Mouse (Mus musculus): ENCODE measurements around the gene Sprr2h. TPM values are rescaled to one million over a fixed set of nuclear protein-coding genes. Genes with fewer than 3 reads are reported as not detected.

Gene Sprr2h
- polyA plus RNA-seq (2014; fragmentation: Illumina TruSeq; extraction: RNeasy Lipid Tissue Mini Kit (QIAGEN cat#74804)) = not detected

DNA sequence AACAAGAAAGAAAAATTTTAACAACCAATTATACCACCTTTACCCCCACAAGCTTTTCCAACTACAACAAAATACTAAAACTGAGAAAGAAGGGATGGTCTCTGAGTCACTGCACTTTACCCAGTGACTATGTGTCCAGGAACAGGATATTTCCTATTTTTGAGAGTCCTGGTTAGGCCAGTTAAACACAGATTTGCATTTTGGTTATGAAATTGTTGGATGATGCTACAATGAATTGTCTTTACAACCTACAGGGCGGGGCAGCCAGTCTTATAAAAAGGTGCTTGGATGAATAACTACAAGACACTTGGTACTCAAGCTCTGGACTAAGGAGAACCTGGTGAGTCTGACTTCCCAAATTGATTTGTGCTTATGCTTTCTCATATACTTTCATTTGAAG, at the start of gene Sprr2h:
Sprr2h (plus strand) TSS at position 301 of the 400 bp plus-strand sequence.

DNA sequence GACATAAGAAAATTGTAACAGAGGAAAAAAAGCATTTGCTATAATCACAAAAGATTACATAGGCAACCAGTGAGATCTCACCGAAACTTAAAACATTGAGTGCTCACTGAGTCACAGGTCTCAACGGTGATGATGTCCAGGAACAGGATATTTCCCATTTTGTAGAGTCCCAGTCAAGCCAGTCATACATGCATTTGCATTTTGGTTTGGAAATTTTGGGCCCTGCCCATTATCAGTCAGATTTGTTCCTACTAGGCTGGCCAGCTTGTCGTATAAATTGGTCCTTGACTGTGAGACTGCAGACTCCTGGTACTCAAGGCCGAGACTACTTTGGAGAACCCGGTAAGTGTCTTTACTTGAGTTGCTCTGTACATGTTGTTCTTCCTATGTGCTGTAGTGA, 46.6 kb upstream of the Sprr2h start, which contains the start of gene Sprr2d:
Sprr2d (plus strand) TSS at position 301 of the 400 bp plus-strand sequence.

DNA sequence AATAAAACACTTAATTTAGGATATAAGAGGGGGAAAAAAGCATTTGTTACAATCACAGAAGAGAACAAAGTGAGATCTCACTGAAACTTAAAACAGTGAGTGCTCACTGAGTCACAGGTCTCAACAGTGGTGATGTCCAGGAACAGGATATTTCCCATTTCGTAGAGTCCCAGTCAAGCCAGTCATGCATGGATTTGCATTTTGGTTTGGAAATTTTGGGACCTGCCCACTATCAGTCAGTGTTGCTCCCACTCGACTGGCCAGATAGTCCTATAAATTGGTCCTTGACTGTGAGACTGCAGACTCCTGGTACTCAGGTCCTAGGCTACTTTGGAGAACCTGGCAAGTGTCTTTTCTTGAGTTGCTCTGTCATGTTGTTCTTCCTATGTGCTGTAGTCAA, 33.6 kb upstream of the Sprr2h start, which contains the start of gene Sprr2e:
Sprr2e (plus strand) TSS at position 301 of the 400 bp plus-strand sequence.

DNA sequence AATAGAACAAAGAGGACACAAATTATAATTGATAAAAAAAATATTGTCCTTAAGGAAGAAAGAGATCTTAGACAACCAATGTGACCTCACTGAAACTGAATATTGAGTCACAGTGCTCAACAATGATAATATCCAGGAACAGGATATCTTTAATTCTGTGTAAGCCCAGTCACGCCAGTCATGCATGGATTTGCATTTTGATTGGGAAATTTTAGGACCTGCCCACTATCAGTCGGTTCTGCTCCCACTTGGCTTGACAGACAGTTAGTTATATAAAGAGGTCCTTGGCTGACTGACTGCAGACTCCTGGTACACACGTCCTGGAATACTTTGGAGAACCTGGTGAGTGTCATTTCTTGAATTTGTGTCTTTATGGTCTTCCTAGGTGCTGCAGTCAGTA, 20.6 kb upstream of the Sprr2h start, which contains the start of gene Sprr2f:
Sprr2f (plus strand) TSS at position 301 of the 400 bp plus-strand sequence.

DNA sequence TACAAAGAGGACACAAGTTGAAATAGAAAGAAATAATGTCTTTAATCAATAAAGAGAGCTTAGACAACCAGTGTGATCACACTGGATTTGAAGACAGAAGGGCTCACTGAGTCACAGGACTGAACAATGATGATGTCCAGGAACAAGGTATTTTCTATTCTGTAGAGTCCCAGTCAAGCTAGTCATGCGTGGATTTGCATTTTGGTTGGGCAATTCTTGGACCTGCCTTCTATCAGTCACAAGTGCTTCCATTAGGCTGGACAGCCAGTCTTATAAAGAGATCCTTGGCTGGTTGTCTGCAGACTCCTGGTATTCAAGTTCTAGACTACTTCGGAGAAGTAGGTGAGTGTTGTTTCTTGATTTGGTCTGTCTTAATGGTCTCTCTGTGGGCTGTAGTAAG, 22.2 kb downstream of the Sprr2h start, which contains the start of gene Sprr2i:
Sprr2i (plus strand) TSS at position 301 of the 400 bp plus-strand sequence.

DNA sequence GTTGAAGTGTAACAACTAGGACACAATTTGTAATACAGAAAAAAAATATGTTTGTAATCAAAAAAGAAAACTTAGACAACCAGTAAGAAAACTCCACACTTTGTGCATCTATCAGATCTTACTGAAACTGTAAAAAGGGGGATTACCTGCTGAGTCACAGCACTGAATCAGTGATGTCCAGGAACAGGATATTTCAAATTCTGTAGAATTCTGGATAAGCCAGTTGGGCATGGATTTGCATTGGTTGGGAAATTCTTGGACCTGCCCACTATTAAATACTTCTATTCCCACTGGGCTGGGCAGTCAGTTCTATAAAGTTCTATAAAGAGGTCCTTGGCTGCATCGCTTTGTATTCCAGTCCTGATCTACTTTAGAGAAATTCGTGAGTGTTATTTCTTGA, 32.3 kb downstream of the Sprr2h start, which contains the start of gene Sprr2j-ps:
Sprr2j-ps (plus strand) TSS at position 301 of the 400 bp plus-strand sequence.

DNA sequence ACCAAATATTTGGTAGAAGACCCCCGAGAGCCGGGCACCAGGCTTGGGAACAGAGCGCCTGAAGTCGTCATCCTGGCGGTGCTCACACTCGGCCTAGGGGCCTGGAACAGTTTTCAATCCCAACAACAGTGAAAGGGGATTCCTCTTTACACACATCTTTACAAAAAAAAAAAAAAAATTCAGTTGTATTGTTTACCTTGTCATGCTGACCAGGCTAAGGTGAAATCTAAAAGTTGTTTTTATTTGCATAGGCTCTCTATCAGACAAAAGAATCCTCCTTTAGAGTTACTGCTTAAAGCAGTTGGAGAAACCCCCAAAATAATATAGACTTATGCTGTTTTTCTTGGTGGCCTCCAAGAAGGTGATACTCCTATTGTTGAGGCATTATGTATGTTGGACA, 43.8 kb downstream of the Sprr2h start, which contains the start of gene Gm9774:
Gm9774 (minus strand) TSS at position 101 of the 400 bp plus-strand sequence.

DNA sequence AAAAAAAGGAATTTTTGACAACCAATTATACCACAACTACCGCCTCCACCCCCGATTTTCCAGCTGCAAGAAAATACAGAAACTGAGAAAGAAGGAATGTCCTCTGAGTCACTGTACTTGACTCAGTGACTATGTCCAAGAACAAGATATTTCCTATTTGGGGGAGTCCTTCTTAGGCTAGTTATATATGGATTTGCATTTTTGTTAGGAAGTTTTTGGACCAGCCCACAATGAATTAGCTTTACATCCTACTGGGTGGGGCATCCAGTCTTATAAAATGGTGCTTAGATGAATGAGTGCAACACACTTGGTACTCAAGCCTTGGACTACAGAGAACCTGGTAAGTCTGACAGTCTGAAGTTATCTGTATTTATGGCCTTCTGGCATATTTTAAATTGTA, 46.8 kb downstream of the Sprr2h start, which contains the start of gene Sprr2k:
Sprr2k (plus strand) TSS at position 301 of the 400 bp plus-strand sequence.

Other genes with a start within 250 kb of the Sprr2h start
- gene Lelp1, start 242.9 kb upstream of the Sprr2h start, polyA plus RNA-seq (2014; fragmentation: Illumina TruSeq; extraction: RNeasy Lipid Tissue Mini Kit (QIAGEN cat#74804)) = not detected
- not detected for gene Sprr2a1, start 169.9 kb upstream of the Sprr2h start, polyA plus RNA-seq (2014; fragmentation: Illumina TruSeq; extraction: RNeasy Lipid Tissue Mini Kit (QIAGEN cat#74804))
- gene Sprr2a2, start 169.8 kb upstream of the Sprr2h start, polyA plus RNA-seq (2014; fragmentation: Illumina TruSeq; extraction: RNeasy Lipid Tissue Mini Kit (QIAGEN cat#74804)) = 0.20 TPM
- not detected for gene Sprr2a3, start 100.3 kb upstream of the Sprr2h start, polyA plus RNA-seq (2014; fragmentation: Illumina TruSeq; extraction: RNeasy Lipid Tissue Mini Kit (QIAGEN cat#74804))
- not detected for gene Sprr2b, start 69.1 kb upstream of the Sprr2h start, polyA plus RNA-seq (2014; fragmentation: Illumina TruSeq; extraction: RNeasy Lipid Tissue Mini Kit (QIAGEN cat#74804))
- gene Sprr2d, start 46.5 kb upstream of the Sprr2h start, polyA plus RNA-seq (2014; fragmentation: Illumina TruSeq; extraction: RNeasy Lipid Tissue Mini Kit (QIAGEN cat#74804)) = not detected
- gene Sprr2e, start 33.5 kb upstream of the Sprr2h start, polyA plus RNA-seq (2014; fragmentation: Illumina TruSeq; extraction: RNeasy Lipid Tissue Mini Kit (QIAGEN cat#74804)) = not detected
- not detected for gene Sprr2f, start 20.5 kb upstream of the Sprr2h start, polyA plus RNA-seq (2014; fragmentation: Illumina TruSeq; extraction: RNeasy Lipid Tissue Mini Kit (QIAGEN cat#74804))
- gene Sprr2i, start 22.3 kb downstream of the Sprr2h start, polyA plus RNA-seq (2014; fragmentation: Illumina TruSeq; extraction: RNeasy Lipid Tissue Mini Kit (QIAGEN cat#74804)) = not detected
- not detected for gene Sprr2j-ps, start 32.4 kb downstream of the Sprr2h start, polyA plus RNA-seq (2014; fragmentation: Illumina TruSeq; extraction: RNeasy Lipid Tissue Mini Kit (QIAGEN cat#74804))
- gene Gm9774, start 43.7 kb downstream of the Sprr2h start, polyA plus RNA-seq (2014; fragmentation: Illumina TruSeq; extraction: RNeasy Lipid Tissue Mini Kit (QIAGEN cat#74804)) = 5.8 TPM
- not detected for gene Sprr2k, start 46.9 kb downstream of the Sprr2h start, polyA plus RNA-seq (2014; fragmentation: Illumina TruSeq; extraction: RNeasy Lipid Tissue Mini Kit (QIAGEN cat#74804))
- not detected for gene Sprr1b, start 53.1 kb downstream of the Sprr2h start, polyA plus RNA-seq (2014; fragmentation: Illumina TruSeq; extraction: RNeasy Lipid Tissue Mini Kit (QIAGEN cat#74804))
- not detected for gene Sprr3, start 73.0 kb downstream of the Sprr2h start, polyA plus RNA-seq (2014; fragmentation: Illumina TruSeq; extraction: RNeasy Lipid Tissue Mini Kit (QIAGEN cat#74804))
- gene Sprr1a, start 100.2 kb downstream of the Sprr2h start, polyA plus RNA-seq (2014; fragmentation: Illumina TruSeq; extraction: RNeasy Lipid Tissue Mini Kit (QIAGEN cat#74804)) = not detected
- gene Sprr4, start 114.8 kb downstream of the Sprr2h start, polyA plus RNA-seq (2014; fragmentation: Illumina TruSeq; extraction: RNeasy Lipid Tissue Mini Kit (QIAGEN cat#74804)) = not detected
- gene 2310046K23Rik, start 148.8 kb downstream of the Sprr2h start, polyA plus RNA-seq (2014; fragmentation: Illumina TruSeq; extraction: RNeasy Lipid Tissue Mini Kit (QIAGEN cat#74804)) = not detected
- not detected for gene Ivl, start 188.1 kb downstream of the Sprr2h start, polyA plus RNA-seq (2014; fragmentation: Illumina TruSeq; extraction: RNeasy Lipid Tissue Mini Kit (QIAGEN cat#74804))
- not detected for gene Smcp, start 203.3 kb downstream of the Sprr2h start, polyA plus RNA-seq (2014; fragmentation: Illumina TruSeq; extraction: RNeasy Lipid Tissue Mini Kit (QIAGEN cat#74804))
- gene 2210017I01Rik, start 221.8 kb downstream of the Sprr2h start, polyA plus RNA-seq (2014; fragmentation: Illumina TruSeq; extraction: RNeasy Lipid Tissue Mini Kit (QIAGEN cat#74804)) = not detected
- not detected for gene Lce6a, start 236.0 kb downstream of the Sprr2h start, polyA plus RNA-seq (2014; fragmentation: Illumina TruSeq; extraction: RNeasy Lipid Tissue Mini Kit (QIAGEN cat#74804))